Mouse (Mus musculus): ENCODE results near the gene Ifitm10.

- no peak for TF ChIP-seq CTCF (conservative IDR thresholded peaks at IDR 0.05 in 1 of 2, IDR thresholded peaks at IDR 0.05 in 1 of 2; ENCODE audit: low read depth in 2 of 2, low read length in 2 of 2)
- TF ChIP-seq POLR2A (IDR thresholded peaks at IDR 0.05; ENCODE audit: low read depth, low read length), result no peak
- TF ChIP-seq MXI1 (IDR thresholded peaks at IDR 0.05; ENCODE audit: low read depth, low read length), result no peak
- TF ChIP-seq ZC3H11A (IDR thresholded peaks at IDR 0.05; ENCODE audit: low read depth, low read length), result no peak
- no peak for TF ChIP-seq EP300 (IDR thresholded peaks at IDR 0.05; ENCODE audit: low read length)
- TF ChIP-seq SIN3A (IDR thresholded peaks at IDR 0.05; ENCODE audit: low read length), result no peak
- TF ChIP-seq E2F4 (IDR thresholded peaks at IDR 0.05; ENCODE audit: insufficient replicate concordance, low read depth, low read length), result no peak
- TF ChIP-seq SMC3 (IDR thresholded peaks at IDR 0.05; ENCODE audit: low read depth, low read length), result no peak
- no peak for TF ChIP-seq ELF1 (IDR thresholded peaks at IDR 0.05; ENCODE audit: low read depth, low read length)
- no peak for TF ChIP-seq RCOR1 (conservative IDR thresholded peaks at IDR 0.05; ENCODE audit: low read depth, low read length)
Measured at GRCm38 (mm10) chr7:142379186-142379585, 5.6 kb upstream of the Ifitm10 start.
